Mouse (Mus musculus) neural tube, embryonic 14.5 days (tissue): ENCODE results near the gene Thada. TPM values are rescaled to one million over a fixed set of nuclear protein-coding genes. Genes with fewer than 3 reads are reported as not detected.

Source experiments
- ATAC-seq: fragments of 200-750 bp; cut with Nextera tagmentation; 2 replicates; pipeline ENCODE4 v1.8.0; 2017; ENCODE audit warnings: low read depth, mild to moderate bottlenecking, moderate TSS enrichment, moderate library complexity
- H3K27ac ChIP-seq: fragments of 300-500 bp; sonication (generic); 2 replicates; pipeline ENCODE4 v1.5.1; 2014; ENCODE audit warnings: low read depth, mild to moderate bottlenecking, control low read depth, low read length, moderate library complexity, mixed read lengths
- H3K27me3 ChIP-seq: fragments of 300-500 bp; sonication (generic); 2 replicates; pipeline ENCODE4 v1.6.1; 2014; ENCODE audit warnings: low read length; ENCODE audit not compliant: control insufficient read depth, insufficient read depth
- H3K36me3 ChIP-seq: fragments of 300-500 bp; sonication (generic); 2 replicates; pipeline ENCODE4 v1.6.1; 2014; ENCODE audit warnings: low read length, mixed read lengths; ENCODE audit not compliant: control insufficient read depth, insufficient read depth
- H3K4me1 ChIP-seq: fragments of 300-500 bp; sonication (generic); 2 replicates; pipeline ENCODE4 v1.6.1; 2014; ENCODE audit warnings: low read length; ENCODE audit not compliant: control insufficient read depth, insufficient read depth
- H3K4me2 ChIP-seq: fragments of 300-500 bp; sonication (generic); 2 replicates; pipeline ENCODE4 v1.6.1; 2014; ENCODE audit warnings: mild to moderate bottlenecking, low read depth, low read length, control low read depth
- H3K4me3 ChIP-seq: fragments of 300-500 bp; sonication (generic); 2 replicates; pipeline ENCODE4 v1.5.1; 2014; ENCODE audit warnings: low read depth, low read length, control low read depth, mixed read lengths
- H3K9ac ChIP-seq: fragments of 300-500 bp; sonication (generic); replicated peaks from 2 replicates; pipeline ENCODE4 v1.6.1; 2014; ENCODE audit warnings: low read depth, mild to moderate bottlenecking, control low read depth, low read length, mixed read lengths
- H3K9me3 ChIP-seq: fragments of 300-500 bp; sonication (generic); 2 replicates; pipeline ENCODE4 v1.6.1; 2016; ENCODE audit warnings: low read length; ENCODE audit not compliant: control insufficient read depth
- WGBS: fragments of 180-500 bp; shearing (Covaris S2); extraction: QIAGEN DNeasy Blood & Tissue Kit; methylation state at CpG from one replicate; pipeline ENCODE4 v1.1.7; 2014; 5-methylcytosine and 5-hydroxymethylcytosine counted together
- polyA plus RNA-seq: library from polyadenylated mRNA; unstranded; fragments of >200 nt; fragmentation: Nextera tagmentation; extraction: Ambion mirVana; gene quantifications from 2 replicates; pipeline ENCODE4 v1.2.1, GENCODE M21; 2014

The Thada gene
- polyA plus RNA-seq, 1 experiment from 2014 or later, result 12.8 TPM

DNA sequence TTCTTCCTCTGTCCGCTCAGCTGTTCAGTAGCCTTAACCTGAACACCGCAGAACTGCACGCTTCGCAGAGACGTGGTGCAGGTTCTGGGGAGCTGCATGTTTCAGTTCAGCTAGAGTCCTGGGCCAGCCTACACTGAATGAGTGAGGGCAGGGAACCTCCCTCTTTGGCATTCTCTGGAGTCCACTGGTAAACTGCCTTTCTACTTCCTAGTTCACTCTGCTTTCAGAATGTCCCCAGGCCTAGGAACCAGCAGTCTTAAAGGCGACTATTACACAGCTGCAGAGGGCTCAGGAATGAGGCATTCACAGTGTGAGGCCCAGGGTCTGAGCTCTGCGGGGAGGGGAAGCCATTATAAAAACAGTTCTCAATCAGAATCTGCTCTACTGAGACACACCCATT is 262.7 kb downstream of the Thada start:
- no peak for ATAC-seq
- Histone ChIP-seq H3K27me3 (no peaks in the 10 kb centered on the region), H3K4me2 (no peak overlapping the region), H3K9ac (no peak overlapping the region), H3K27ac (no peak overlapping the region), H3K36me3 (no peaks in the 10 kb centered on the region), H3K4me3 (no peak overlapping the region), H3K9me3 (no peaks in the 10 kb centered on the region), H3K4me1 (no peaks in the 10 kb centered on the region)
- 54% methylated on average over 7 of the region's 7 CpGs for WGBS

DNA sequence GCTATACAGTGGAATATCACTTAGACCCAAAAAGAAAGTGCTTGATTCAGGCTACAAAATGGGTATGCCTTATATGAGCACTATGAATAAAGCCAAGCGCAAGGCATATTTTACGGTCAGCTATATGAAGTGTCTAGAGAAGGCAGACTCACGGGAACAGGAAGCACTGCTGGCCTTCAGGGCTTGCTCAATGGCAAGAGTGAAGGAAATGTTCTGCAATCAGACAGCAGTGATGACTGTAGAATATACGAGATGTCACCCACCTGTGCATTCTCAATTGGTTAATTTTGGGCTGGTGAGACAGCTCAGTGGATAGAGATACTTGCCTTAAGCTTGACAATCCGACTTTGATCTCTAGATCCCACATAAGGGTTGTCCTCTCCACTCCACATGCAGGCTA is 264.8 kb downstream of the Thada start:
- H3K36me3 ChIP-seq, result no peaks in the 10 kb centered on the region
- WGBS, result 94% methylated on average over 5 of the region's 5 CpGs

DNA sequence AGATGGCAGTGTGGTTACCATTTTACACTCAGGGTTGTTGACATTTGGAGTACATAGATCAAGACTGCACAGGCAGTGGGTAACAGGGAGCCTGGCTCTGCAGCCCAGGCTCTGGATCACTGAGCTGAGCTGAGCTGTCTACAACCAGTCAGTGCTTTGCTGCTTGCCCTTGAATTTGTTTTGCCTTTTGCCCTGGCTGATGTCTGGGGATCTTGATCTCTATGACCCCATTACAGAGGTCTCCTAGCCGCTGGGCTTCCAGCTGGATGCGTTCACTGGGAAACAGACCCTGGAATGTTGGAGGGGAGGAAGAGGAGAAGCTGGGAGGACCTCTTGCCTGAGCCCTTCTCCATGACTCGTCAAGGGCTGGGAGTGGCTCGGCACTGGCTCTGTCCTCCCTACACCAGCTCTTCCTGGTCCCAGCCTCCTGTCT is 268.1 kb downstream of the Thada start:
- H3K36me3 ChIP-seq, result no peaks in the 10 kb centered on the region
- no peaks in the 10 kb centered on the region for H3K27me3 ChIP-seq
- H3K4me1 ChIP-seq, result no peaks in the 10 kb centered on the region
- H3K4me3 ChIP-seq, result no peak overlapping the region
- no peak overlapping the region for H3K9ac ChIP-seq
- H3K27ac ChIP-seq, result no peak overlapping the region
- no peak overlapping the region for H3K4me2 ChIP-seq
- no peaks in the 10 kb centered on the region for H3K9me3 ChIP-seq
- no peak for ATAC-seq
- WGBS, result 66% methylated on average over 4 of the region's 4 CpGs

More for the DNA sequence above, 264.8 kb downstream of the Thada start:
- no peak overlapping the region for H3K9ac ChIP-seq
- no peaks in the 10 kb centered on the region for H3K27me3 ChIP-seq
- H3K4me3 ChIP-seq, result no peak overlapping the region
- no peaks in the 10 kb centered on the region for H3K4me1 ChIP-seq
- no peak for ATAC-seq
- no peak overlapping the region for H3K4me2 ChIP-seq
- H3K27ac ChIP-seq, result no peak overlapping the region
- no peaks in the 10 kb centered on the region for H3K9me3 ChIP-seq

DNA sequence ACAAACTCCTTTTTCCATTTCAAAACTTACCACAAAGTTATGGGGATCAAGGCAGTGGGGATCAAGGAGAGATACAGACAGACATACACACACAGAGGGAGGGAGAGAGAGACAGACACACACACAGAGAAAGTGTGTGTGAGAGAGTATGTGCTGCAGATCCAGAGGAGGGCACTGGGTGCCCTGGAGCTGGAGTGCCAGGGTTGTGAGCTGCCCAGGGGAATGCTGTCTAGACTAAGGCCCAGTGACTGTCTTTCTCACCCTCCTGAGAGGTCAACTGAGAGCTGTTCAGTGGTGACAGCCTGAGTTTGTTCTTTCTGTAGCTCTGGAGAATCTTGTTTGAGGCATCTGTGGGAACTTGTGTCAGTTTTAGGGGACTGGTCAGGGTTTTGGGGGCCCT is 269.7 kb downstream of the Thada start:
- Histone ChIP-seq H3K36me3 (no peaks in the 10 kb centered on the region), H3K4me2 (no peak overlapping the region), H3K4me3 (no peak overlapping the region), H3K9me3 (no peaks in the 10 kb centered on the region), H3K27me3 (no peaks in the 10 kb centered on the region), H3K27ac (no peak overlapping the region), H3K4me1 (no peaks in the 10 kb centered on the region), H3K9ac (no peak overlapping the region)
- no peak for ATAC-seq

DNA sequence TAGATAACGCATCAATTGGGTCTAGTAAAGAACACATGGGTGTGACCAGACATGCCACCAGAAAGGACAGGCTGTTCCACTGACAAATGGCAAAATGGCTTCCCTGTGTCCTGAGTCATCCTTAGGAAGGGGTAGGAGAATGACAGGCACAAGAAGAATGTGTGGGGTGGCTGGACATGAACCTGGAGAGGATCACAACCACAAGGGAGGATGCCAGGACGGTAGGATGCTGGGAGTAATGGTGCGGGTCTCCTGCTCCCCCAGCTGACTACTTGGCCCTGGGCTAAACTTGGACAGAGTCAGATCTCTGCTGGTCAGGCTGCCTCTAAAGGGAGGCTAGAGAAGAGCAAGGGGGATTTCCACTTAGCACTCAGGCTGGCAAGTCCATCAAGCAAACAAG is 270.2 kb downstream of the Thada start:
- H3K9ac ChIP-seq, result no peak overlapping the region
- H3K4me1 ChIP-seq, result no peaks in the 10 kb centered on the region
- ATAC-seq, result no peak
- H3K4me2 ChIP-seq, result no peak overlapping the region
- 82% methylated on average over 3 of the region's 3 CpGs for WGBS
- no peaks in the 10 kb centered on the region for H3K9me3 ChIP-seq
- H3K27me3 ChIP-seq, result no peaks in the 10 kb centered on the region
- no peak overlapping the region for H3K4me3 ChIP-seq
- no peaks in the 10 kb centered on the region for H3K36me3 ChIP-seq
- no peak overlapping the region for H3K27ac ChIP-seq

DNA sequence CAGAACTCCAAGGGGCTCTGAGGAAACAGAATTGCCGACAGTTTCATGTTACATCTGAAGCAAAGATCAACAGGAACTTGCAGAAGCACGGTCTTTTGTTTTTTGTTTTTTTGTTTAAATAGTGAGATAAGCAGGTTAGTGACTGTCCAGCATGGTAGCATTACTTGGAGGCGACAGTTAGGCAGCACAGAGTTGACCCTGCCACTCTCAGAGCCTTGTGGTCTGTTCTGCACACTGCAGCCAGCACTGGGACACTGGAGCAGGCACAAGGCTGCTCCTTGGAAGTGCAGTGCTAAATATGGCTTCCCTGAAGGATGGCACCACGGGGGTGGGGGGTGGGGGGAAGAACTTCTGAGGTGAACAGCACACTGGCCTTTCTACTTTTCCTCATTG is 271.0 kb downstream of the Thada start:
- no peaks in the 10 kb centered on the region for H3K27me3 ChIP-seq
- ATAC-seq, result no peak
- H3K9ac ChIP-seq, result no peak overlapping the region
- H3K9me3 ChIP-seq, result no peaks in the 10 kb centered on the region
- H3K4me3 ChIP-seq, result no peak overlapping the region
- H3K36me3 ChIP-seq, result no peaks in the 10 kb centered on the region
- WGBS, result 67% methylated on average over 4 of the region's 4 CpGs
- no peaks in the 10 kb centered on the region for H3K4me1 ChIP-seq
- H3K4me2 ChIP-seq, result no peak overlapping the region
- no peak overlapping the region for H3K27ac ChIP-seq

DNA sequence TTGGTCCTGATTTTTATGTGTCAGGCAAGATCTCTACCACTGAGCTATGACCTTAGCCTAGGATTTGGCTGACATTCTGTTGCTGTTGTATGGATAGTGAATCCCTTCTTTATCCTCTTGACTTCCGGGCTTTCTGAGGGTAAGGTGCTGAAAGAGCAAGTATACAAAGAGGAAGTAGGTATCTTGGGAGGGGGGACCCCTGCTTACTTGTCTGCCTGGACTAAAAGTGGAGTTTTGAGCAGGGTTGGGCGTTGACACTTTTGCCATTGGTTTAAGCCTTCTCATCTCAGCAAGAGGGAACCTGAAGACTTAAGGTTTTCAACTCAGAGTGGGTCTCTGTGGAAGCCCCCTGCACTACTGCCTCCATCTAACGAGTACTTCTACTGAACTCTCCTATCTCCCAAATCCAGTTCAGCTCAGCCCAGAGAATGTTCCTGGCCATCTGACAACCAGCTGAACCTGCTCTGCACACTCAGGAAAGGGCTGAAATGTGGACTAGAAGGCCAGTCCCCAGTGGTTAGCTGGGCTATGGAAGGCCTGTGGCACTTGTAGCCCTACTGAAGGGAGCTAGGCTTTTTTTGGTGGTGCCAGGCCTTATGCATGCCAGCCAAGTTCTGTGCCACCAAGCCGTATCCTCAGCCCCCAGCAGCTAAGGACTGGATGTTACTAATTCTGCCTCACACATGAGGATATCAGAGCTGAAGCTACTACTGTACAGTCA is 271.6 kb downstream of the Thada start:
- WGBS, result 94% methylated on average over 4 of the region's 4 CpGs
- Histone ChIP-seq H3K27ac (no peak overlapping the region), H3K9ac (no peak overlapping the region), H3K4me1 (no peaks in the 10 kb centered on the region), H3K36me3 (no peaks in the 10 kb centered on the region), H3K9me3 (no peaks in the 10 kb centered on the region), H3K27me3 (no peaks in the 10 kb centered on the region), H3K4me3 (no peak overlapping the region), H3K4me2 (no peak overlapping the region)
- ATAC-seq, result no peak

DNA sequence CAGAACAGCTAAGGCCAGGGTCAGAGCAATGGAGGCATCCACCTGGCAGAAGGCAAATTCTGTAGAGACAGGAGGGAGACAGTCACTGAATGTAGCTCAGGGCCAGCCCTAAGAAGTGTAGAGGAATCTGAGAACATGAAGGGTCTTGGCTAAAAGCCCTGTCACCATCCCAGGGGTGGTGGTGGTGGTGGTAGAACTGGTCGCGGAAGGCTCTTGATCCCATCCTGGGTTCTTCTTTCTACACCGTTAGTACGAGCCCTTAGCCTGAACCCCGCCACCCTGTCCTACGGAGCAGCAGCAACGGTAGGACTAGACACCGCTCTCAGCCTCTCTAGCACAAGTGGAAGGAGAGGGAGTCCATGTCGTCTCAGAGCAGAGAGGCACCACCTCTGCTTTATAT is 272.6 kb downstream of the Thada start:
- no peaks in the 10 kb centered on the region for H3K9me3 ChIP-seq
- H3K9ac ChIP-seq, result no peak overlapping the region
- ATAC-seq, result no peak
- no peak overlapping the region for H3K4me3 ChIP-seq
- H3K27me3 ChIP-seq, result no peaks in the 10 kb centered on the region
- H3K4me1 ChIP-seq, result peaks cover 4% of the 10 kb centered on the region; the same call in 1 of the 2 replicates
- no peak overlapping the region for H3K4me2 ChIP-seq
- 93% methylated on average over 9 of the region's 9 CpGs for WGBS
- no peaks in the 10 kb centered on the region for H3K36me3 ChIP-seq
- H3K27ac ChIP-seq, result no peak overlapping the region

DNA sequence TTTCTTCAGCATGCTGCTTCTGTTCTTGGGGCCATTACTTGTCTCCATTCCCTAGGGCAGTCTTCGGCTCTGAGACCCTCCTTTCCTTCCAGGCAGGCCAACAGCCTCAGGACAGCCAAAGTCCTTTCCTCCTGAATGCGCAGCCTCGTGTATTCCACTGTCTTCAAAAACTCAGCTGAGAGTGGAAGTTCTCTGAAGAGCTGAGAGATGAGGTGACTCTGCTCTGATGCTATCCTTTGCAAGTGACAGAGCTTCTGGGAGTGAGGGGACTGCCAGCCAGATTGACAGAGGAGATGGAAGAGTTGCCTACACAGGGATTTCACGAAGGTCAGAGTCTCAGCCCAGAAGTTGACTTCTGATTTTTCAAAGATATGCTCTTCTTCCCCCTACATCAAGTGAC is 274.1 kb downstream of the Thada start:
- no peaks in the 10 kb centered on the region for H3K9me3 ChIP-seq
- no peak overlapping the region for H3K4me3 ChIP-seq
- H3K9ac ChIP-seq, result no peak overlapping the region
- 91% methylated on average over 4 of the region's 4 CpGs for WGBS
- H3K27ac ChIP-seq, result no peak overlapping the region
- peaks cover under 1% of the 10 kb centered on the region; the same call in 1 of the 2 replicates for H3K27me3 ChIP-seq
- H3K4me1 ChIP-seq, result peaks cover 9% of the 10 kb centered on the region; the same call in 1 of the 2 replicates
- H3K4me2 ChIP-seq, result no peak overlapping the region
- no peak for ATAC-seq
- H3K36me3 ChIP-seq, result no peaks in the 10 kb centered on the region
